Mouse (Mus musculus): ENCODE results near the gene Rnf150. TPM values are rescaled to one million over a fixed set of nuclear protein-coding genes. Genes with fewer than 3 reads are reported as not detected.

Gene Rnf150
- polyA plus RNA-seq, 1 experiment from 2014 or later = 0.79 TPM

GRCm38 (mm10) chr8:82973331-82973730 lies 110.2 kb downstream of the Rnf150 start:
- no peak overlapping the region for H3K27ac ChIP-seq (ENCODE audit: low read length)

DNA sequence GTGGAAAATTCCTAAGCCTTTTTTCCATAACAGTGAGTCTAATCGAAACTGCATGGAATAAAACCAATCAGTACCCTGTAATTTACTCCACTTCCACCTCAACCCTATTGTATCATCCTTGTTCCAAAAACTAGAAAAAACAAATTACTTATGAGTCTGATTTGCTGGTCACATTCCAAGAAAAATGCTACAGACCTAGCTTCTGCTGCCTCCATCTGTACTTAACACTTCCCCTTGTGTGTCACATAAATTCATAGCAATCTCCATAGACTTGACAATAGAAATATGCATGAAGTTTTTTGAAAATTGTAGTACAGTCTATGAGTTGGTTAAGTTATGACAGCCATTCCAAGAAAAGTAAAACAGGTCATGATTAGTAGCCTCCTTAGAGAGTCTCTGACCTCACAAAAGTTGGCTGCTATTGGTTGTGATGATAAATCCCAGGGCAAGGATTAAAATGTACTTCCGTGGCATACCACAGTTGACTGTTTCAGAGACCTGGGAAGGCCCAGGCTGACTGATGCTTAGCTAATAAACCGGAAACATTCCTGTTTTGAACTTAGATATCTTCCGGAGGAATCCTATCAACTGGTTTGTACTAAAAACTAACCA lies 118.2 kb downstream of the Rnf150 start:
- H3K4me3 ChIP-seq (ENCODE audit: low read length) = no peak overlapping the region
- peaks cover 7% of the 10 kb centered on the region; the same call in 1 of the 2 replicates for H3K4me1 ChIP-seq (ENCODE audit: control insufficient read depth, insufficient read depth, low read length)
- 79% methylated on average over 4 of the region's 4 CpGs for WGBS
- H3K9me3 ChIP-seq (replicated peaks; ENCODE audit: control insufficient read depth, low read length) = no peaks in the 10 kb centered on the region
- H3K9ac ChIP-seq (ENCODE audit: low read length) = no peak overlapping the region
- no peak overlapping the region for H3K27ac ChIP-seq (ENCODE audit: low read length)
- no peaks in the 10 kb centered on the region for H3K27me3 ChIP-seq (ENCODE audit: control insufficient read depth, insufficient read depth, low read length)
- no peak overlapping the region for H3K4me2 ChIP-seq (ENCODE audit: low read depth, low read length)
- no peak for ATAC-seq (replicated peaks; ENCODE audit: extremely low read depth, insufficient read depth, low FRiP score)
- no peaks in the 10 kb centered on the region for H3K36me3 ChIP-seq (ENCODE audit: control insufficient read depth, insufficient read depth)

More at GRCm38 (mm10) chr8:82973331-82973730, 110.2 kb downstream of the Rnf150 start:
- Histone ChIP-seq H3K4me1 (ENCODE audit: control insufficient read depth, insufficient read depth, low read length) (peaks cover 29% of the 10 kb centered on the region), H3K9ac (ENCODE audit: low read length) (no peak overlapping the region), H3K36me3 (ENCODE audit: control insufficient read depth, insufficient read depth) (no peaks in the 10 kb centered on the region), H3K4me3 (ENCODE audit: low read length) (no peak overlapping the region), H3K27me3 (ENCODE audit: control insufficient read depth, insufficient read depth, low read length) (no peaks in the 10 kb centered on the region), H3K4me2 (ENCODE audit: low read depth, low read length) (no peak overlapping the region), H3K9me3 (replicated peaks; ENCODE audit: control insufficient read depth, low read length) (no peaks in the 10 kb centered on the region)
- WGBS = 51% methylated on average over 4 of the region's 4 CpGs
- no peak for ATAC-seq (replicated peaks; ENCODE audit: extremely low read depth, insufficient read depth, low FRiP score)

DNA sequence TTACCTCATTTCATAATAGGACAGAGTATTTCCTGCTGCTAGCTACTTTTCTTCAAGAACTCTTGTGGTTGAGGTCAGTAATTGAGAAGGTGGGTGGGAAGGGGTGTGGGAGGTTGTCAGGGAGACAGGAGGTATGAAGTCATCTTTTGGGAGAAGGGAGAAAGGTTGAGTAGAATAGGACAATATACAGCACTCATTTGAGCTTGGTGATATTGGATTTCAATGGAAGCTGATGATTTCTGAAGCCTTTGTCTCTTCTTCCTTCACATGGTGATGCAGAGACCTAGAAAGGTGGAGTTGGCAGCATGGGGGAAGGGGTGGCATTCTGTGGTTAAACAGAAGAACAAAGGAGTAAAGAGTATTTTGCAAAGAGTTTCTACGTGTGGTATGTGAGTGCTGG lies 119.7 kb downstream of the Rnf150 start:
- no peak overlapping the region for H3K4me3 ChIP-seq (ENCODE audit: low read length)
- peaks cover 7% of the 10 kb centered on the region; the same call in 1 of the 2 replicates for H3K4me1 ChIP-seq (ENCODE audit: control insufficient read depth, insufficient read depth, low read length)
- H3K4me2 ChIP-seq (ENCODE audit: low read depth, low read length) = no peak overlapping the region
- no peak overlapping the region for H3K27ac ChIP-seq (ENCODE audit: low read length)
- ATAC-seq (replicated peaks; ENCODE audit: extremely low read depth, insufficient read depth, low FRiP score) = no peak
- no peaks in the 10 kb centered on the region for H3K27me3 ChIP-seq (ENCODE audit: control insufficient read depth, insufficient read depth, low read length)
- no peaks in the 10 kb centered on the region for H3K9me3 ChIP-seq (replicated peaks; ENCODE audit: control insufficient read depth, low read length)
- 20% methylated on average over 1 of the region's 1 CpGs for WGBS
- no peaks in the 10 kb centered on the region for H3K36me3 ChIP-seq (ENCODE audit: control insufficient read depth, insufficient read depth)
- H3K9ac ChIP-seq (ENCODE audit: low read length) = no peak overlapping the region

GRCm38 (mm10) chr8:82983301-82983700 lies 120.1 kb downstream of the Rnf150 start:
- Histone ChIP-seq H3K36me3 (ENCODE audit: control insufficient read depth, insufficient read depth) (no peaks in the 10 kb centered on the region), H3K4me2 (ENCODE audit: low read depth, low read length) (no peak overlapping the region), H3K27ac (ENCODE audit: low read length) (no peak overlapping the region), H3K9ac (ENCODE audit: low read length) (no peak overlapping the region), H3K9me3 (replicated peaks; ENCODE audit: control insufficient read depth, low read length) (no peaks in the 10 kb centered on the region), H3K27me3 (ENCODE audit: control insufficient read depth, insufficient read depth, low read length) (no peaks in the 10 kb centered on the region), H3K4me1 (ENCODE audit: control insufficient read depth, insufficient read depth, low read length) (peaks cover 7% of the 10 kb centered on the region; the same call in 1 of the 2 replicates), H3K4me3 (ENCODE audit: low read length) (no peak overlapping the region)
- WGBS = 55% methylated on average over 5 of the region's 5 CpGs
- no peak for ATAC-seq (replicated peaks; ENCODE audit: extremely low read depth, insufficient read depth, low FRiP score)

GRCm38 (mm10) chr8:82992093-82992492 lies 128.9 kb downstream of the Rnf150 start:
- Histone ChIP-seq H3K4me1 (ENCODE audit: control insufficient read depth, insufficient read depth, low read length) (no peaks in the 10 kb centered on the region), H3K9me3 (replicated peaks; ENCODE audit: control insufficient read depth, low read length) (no peaks in the 10 kb centered on the region), H3K36me3 (ENCODE audit: control insufficient read depth, insufficient read depth) (no peaks in the 10 kb centered on the region), H3K4me3 (ENCODE audit: low read length) (no peak overlapping the region), H3K27me3 (ENCODE audit: control insufficient read depth, insufficient read depth, low read length) (no peaks in the 10 kb centered on the region), H3K27ac (ENCODE audit: low read length) (no peak overlapping the region), H3K4me2 (ENCODE audit: low read depth, low read length) (no peak overlapping the region), H3K9ac (ENCODE audit: low read length) (no peak overlapping the region)
- no peak for ATAC-seq (replicated peaks; ENCODE audit: extremely low read depth, insufficient read depth, low FRiP score)
- WGBS = 68% methylated on average over 4 of the region's 4 CpGs

GRCm38 (mm10) chr8:82995727-82996438 lies 132.7 kb downstream of the Rnf150 start:
- H3K4me2 ChIP-seq (ENCODE audit: low read depth, low read length) = no peak overlapping the region
- H3K4me1 ChIP-seq (ENCODE audit: control insufficient read depth, insufficient read depth, low read length) = no peaks in the 10 kb centered on the region
- H3K27ac ChIP-seq (ENCODE audit: low read length) = no peak overlapping the region
- no peaks in the 10 kb centered on the region for H3K9me3 ChIP-seq (replicated peaks; ENCODE audit: control insufficient read depth, low read length)
- no peak overlapping the region for H3K9ac ChIP-seq (ENCODE audit: low read length)
- no peaks in the 10 kb centered on the region for H3K27me3 ChIP-seq (ENCODE audit: control insufficient read depth, insufficient read depth, low read length)
- H3K4me3 ChIP-seq (ENCODE audit: low read length) = no peak overlapping the region
- no peaks in the 10 kb centered on the region for H3K36me3 ChIP-seq (ENCODE audit: control insufficient read depth, insufficient read depth)
- ATAC-seq (replicated peaks; ENCODE audit: extremely low read depth, insufficient read depth, low FRiP score) = no peak
- 58% methylated on average over 3 of the region's 3 CpGs for WGBS

DNA sequence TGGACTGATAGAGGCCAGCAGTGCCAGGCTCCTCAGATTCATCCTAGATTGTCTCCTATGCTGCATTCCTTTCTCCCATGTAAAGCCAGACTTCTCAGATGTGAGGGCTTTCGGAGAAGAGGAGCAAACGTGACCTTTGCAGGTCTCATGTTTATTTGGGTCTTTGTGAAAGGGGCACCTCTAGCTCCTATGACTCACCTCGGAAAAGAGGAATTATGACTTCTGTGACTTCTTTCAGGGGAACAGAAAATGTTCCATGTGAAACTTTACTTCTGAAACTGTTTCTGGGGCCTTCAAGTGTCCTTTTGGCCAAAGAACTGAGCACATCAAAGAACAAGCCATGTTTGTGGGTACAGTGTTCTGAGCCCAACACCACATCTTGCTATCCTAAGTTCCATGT lies 133.7 kb downstream of the Rnf150 start:
- ATAC-seq (replicated peaks; ENCODE audit: extremely low read depth, insufficient read depth, low FRiP score) = no peak
- no peak overlapping the region for H3K4me2 ChIP-seq (ENCODE audit: low read depth, low read length)
- H3K9me3 ChIP-seq (replicated peaks; ENCODE audit: control insufficient read depth, low read length) = no peaks in the 10 kb centered on the region
- no peaks in the 10 kb centered on the region for H3K27me3 ChIP-seq (ENCODE audit: control insufficient read depth, insufficient read depth, low read length)
- H3K27ac ChIP-seq (ENCODE audit: low read length) = no peak overlapping the region
- H3K4me3 ChIP-seq (ENCODE audit: low read length) = no peak overlapping the region
- WGBS = 85% methylated on average over 3 of the region's 3 CpGs
- no peaks in the 10 kb centered on the region for H3K36me3 ChIP-seq (ENCODE audit: control insufficient read depth, insufficient read depth)
- H3K4me1 ChIP-seq (ENCODE audit: control insufficient read depth, insufficient read depth, low read length) = no peaks in the 10 kb centered on the region
- H3K9ac ChIP-seq (ENCODE audit: low read length) = no peak overlapping the region

DNA sequence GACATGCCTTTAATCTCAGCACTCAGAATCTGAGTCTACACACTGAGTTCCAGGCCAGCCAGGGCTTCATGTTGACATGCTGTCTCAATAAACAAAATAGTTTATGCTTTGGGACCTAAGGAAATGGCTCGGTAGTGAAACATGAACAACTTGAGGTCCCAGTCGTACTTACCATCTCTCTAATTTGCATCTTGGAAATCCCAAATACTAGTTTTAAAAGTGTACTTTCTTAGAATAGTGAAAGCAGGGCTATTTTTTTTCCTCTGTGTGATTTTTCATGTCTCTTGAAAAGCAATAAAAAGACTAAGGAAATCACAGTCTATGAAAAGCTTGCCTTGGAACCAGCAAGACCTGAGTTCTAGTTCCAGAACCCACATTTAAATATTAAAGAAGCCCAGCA lies 135.6 kb downstream of the Rnf150 start:
- H3K4me2 ChIP-seq (ENCODE audit: low read depth, low read length) = no peak overlapping the region
- H3K27me3 ChIP-seq (ENCODE audit: control insufficient read depth, insufficient read depth, low read length) = no peaks in the 10 kb centered on the region
- H3K4me1 ChIP-seq (ENCODE audit: control insufficient read depth, insufficient read depth, low read length) = no peaks in the 10 kb centered on the region
- no peaks in the 10 kb centered on the region for H3K9me3 ChIP-seq (replicated peaks; ENCODE audit: control insufficient read depth, low read length)
- no peak overlapping the region for H3K4me3 ChIP-seq (ENCODE audit: low read length)
- H3K36me3 ChIP-seq (ENCODE audit: control insufficient read depth, insufficient read depth) = no peaks in the 10 kb centered on the region
- no peak overlapping the region for H3K27ac ChIP-seq (ENCODE audit: low read length)
- no peak overlapping the region for H3K9ac ChIP-seq (ENCODE audit: low read length)
- 75% methylated on average over 2 of the region's 2 CpGs for WGBS
- no peak for ATAC-seq (replicated peaks; ENCODE audit: extremely low read depth, insufficient read depth, low FRiP score)

DNA sequence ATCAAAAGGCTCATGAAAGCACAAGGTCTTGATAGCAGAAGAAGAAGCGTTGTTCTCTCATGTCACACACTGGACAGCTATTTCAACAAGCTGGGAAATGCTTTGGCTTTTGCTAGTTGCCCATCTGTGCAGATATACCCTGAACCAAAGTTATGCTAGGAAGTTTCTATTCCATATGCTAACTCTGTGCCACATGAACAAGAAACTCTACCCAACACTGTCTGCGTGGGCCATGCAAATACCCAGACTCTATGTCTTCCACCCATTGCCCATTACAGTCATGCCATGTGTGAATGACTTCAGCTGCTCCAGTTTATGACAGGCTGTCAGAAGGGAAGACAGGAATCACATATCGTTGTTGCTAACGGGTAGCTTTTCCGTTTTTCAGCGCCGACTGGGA lies 140.0 kb downstream of the Rnf150 start:
- no peak overlapping the region for H3K9ac ChIP-seq (ENCODE audit: low read length)
- H3K4me2 ChIP-seq (ENCODE audit: low read depth, low read length) = no peak overlapping the region
- no peaks in the 10 kb centered on the region for H3K36me3 ChIP-seq (ENCODE audit: control insufficient read depth, insufficient read depth)
- H3K27me3 ChIP-seq (ENCODE audit: control insufficient read depth, insufficient read depth, low read length) = no peaks in the 10 kb centered on the region
- H3K4me1 ChIP-seq (ENCODE audit: control insufficient read depth, insufficient read depth, low read length) = no peaks in the 10 kb centered on the region
- H3K27ac ChIP-seq (ENCODE audit: low read length) = no peak overlapping the region
- no peaks in the 10 kb centered on the region for H3K9me3 ChIP-seq (replicated peaks; ENCODE audit: control insufficient read depth, low read length)
- H3K4me3 ChIP-seq (ENCODE audit: low read length) = no peak overlapping the region
- ATAC-seq (replicated peaks; ENCODE audit: extremely low read depth, insufficient read depth, low FRiP score) = no peak
- 87% methylated on average over 7 of the region's 7 CpGs for WGBS

Data from heart, embryonic 16.5 days (tissue).